In the genomic region with DNA sequence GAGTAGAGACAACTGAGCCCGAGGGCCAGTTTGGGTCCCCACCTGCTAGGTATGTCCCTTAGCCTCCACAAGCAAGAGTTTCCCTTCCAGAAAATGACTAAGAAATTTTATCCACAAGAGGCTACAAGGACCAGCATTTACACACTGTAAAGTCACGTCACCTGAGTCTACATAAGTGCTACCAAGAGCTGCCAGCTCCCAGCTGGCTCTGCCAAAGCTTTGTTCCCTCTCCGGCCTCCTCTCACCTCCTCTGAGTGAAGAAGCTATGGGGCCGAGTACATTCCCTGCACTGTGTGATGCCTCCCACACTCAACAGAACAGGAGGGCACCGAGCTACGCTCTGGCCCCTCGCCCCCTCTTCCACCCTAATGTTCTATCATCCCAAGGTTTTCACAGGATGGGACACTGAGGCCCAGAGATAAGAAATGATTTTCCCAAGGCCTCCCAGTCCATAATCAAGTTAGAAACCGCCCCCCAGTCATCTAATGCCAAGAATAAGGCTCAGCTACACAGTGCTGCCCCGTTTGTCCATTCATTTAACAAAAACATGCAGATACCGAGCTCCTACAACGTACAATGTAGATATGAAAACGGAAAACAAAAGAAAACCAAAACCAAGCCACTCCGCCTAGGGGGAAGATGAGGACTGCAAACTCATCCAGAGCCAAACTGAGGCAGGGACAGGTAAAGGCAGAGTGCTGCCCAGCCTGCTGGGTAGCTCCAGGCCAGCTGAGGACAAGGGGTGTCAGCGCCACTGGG, we compare ENCODE assay signal across 14 mouse cellular contexts. TPM values are rescaled to one million over a fixed set of nuclear protein-coding genes. Genes with fewer than 3 reads are reported as not detected.
A peak's percentile ranks its signal among the peaks of the same experiment; 100 is the strongest.
DNase-seq lines count a peak whose midpoint lies in the region; ATAC-seq and TF ChIP-seq lines count a peak whose summit lies in the region.
"Had no signal": no experiment of that assay in that cellular context is flagged by ENCODE, and none has a peak within 500 bp of the region (broad histone marks: within the 10 kb centered on the region; RNA-seq: fewer than 3 reads in every experiment).

No protein-coding gene starts in this region.

- DNase-seq in forebrain, postnatal 0 days: no peak
- no peak for DNase-seq in lung, postnatal 4 days
- no peak for DNase-seq in G1E (ENCODE audit: low spot score)
- DNase-seq in left cerebral cortex, adult 11 months (ENCODE audit: low spot score): no peak
- DNase-seq in cerebellum, postnatal 36 days: no peak
- DNase-seq: adrenal gland, postnatal 25 days; kidney, adult 2 months; lung, postnatal 10 days had no signal

- H3K9ac ChIP-seq in forebrain, embryonic 15.5 days (replicated peaks): no peak overlapping the region
- no peak overlapping the region for H3K9ac ChIP-seq in forebrain, postnatal 0 days
- H3K9ac ChIP-seq in lung, embryonic 16.5 days (ENCODE audit: low read length): no peak overlapping the region
- H3K9ac ChIP-seq in hindbrain, embryonic 12.5 days: no peak overlapping the region
- H3K9ac ChIP-seq: embryonic facial prominence, embryonic 15.5 days; limb, embryonic 15.5 days had no signal

- H3K36me3 ChIP-seq in forebrain, embryonic 15.5 days: no peaks in the 10 kb centered on the region
- 0 out of 2 replicates have a peak, but pooled peaks cover 3% of the 10 kb centered on the region for H3K36me3 ChIP-seq in forebrain, postnatal 0 days (ENCODE audit: insufficient read depth)
- H3K36me3 ChIP-seq in lung, embryonic 16.5 days (ENCODE audit: control insufficient read depth, insufficient read depth, low read length): no peaks in the 10 kb centered on the region
- peaks cover 8% of the 10 kb centered on the region for H3K36me3 ChIP-seq in G1E (replicated peaks)
- H3K36me3 ChIP-seq in hindbrain, embryonic 12.5 days: no peaks in the 10 kb centered on the region
- H3K36me3 ChIP-seq: embryonic facial prominence, embryonic 15.5 days; limb, embryonic 15.5 days had no signal

- no peak for TF ChIP-seq CTCF in forebrain, postnatal 0 days (IDR thresholded peaks at IDR 0.05; ENCODE audit: low read depth)
- no peak for TF ChIP-seq CTCF in G1E (IDR thresholded peaks at IDR 0.05; ENCODE audit: low read depth, low read length)

- H3K9me3 ChIP-seq in forebrain, embryonic 15.5 days: no peaks in the 10 kb centered on the region
- H3K9me3 ChIP-seq in forebrain, postnatal 0 days (ENCODE audit: low read length): no peaks in the 10 kb centered on the region
- no peaks in the 10 kb centered on the region for H3K9me3 ChIP-seq in lung, embryonic 16.5 days (ENCODE audit: control insufficient read depth, low read length)
- H3K9me3 ChIP-seq in G1E (replicated peaks): no peaks in the 10 kb centered on the region
- no peaks in the 10 kb centered on the region for H3K9me3 ChIP-seq in hindbrain, embryonic 12.5 days (replicated peaks)
- H3K9me3 ChIP-seq: embryonic facial prominence, embryonic 15.5 days; limb, embryonic 15.5 days had no signal

- H3K27ac ChIP-seq in forebrain, embryonic 15.5 days (replicated peaks): peak overlapping the region; percentile 29; the same call in 1 of the 2 replicates
- H3K27ac ChIP-seq in forebrain, postnatal 0 days (ENCODE audit: low read depth, low read length): no peak overlapping the region
- H3K27ac ChIP-seq in lung, embryonic 16.5 days (ENCODE audit: low read length): no peak overlapping the region
- peak overlapping the region; percentile 97 for H3K27ac ChIP-seq in hindbrain, embryonic 12.5 days
- H3K27ac ChIP-seq: embryonic facial prominence, embryonic 15.5 days; limb, embryonic 15.5 days had no signal

- no peak overlapping the region for H3K4me3 ChIP-seq in forebrain, embryonic 15.5 days
- no peak overlapping the region for H3K4me3 ChIP-seq in forebrain, postnatal 0 days (ENCODE audit: low read depth, low read length)
- no peak overlapping the region for H3K4me3 ChIP-seq in lung, embryonic 16.5 days (ENCODE audit: low read length)
- peak overlapping the region; percentile 48; the same call in 1 of the 2 replicates for H3K4me3 ChIP-seq in G1E (ENCODE audit: low read depth, low read length)
- H3K4me3 ChIP-seq in hindbrain, embryonic 12.5 days: no peak overlapping the region
- H3K4me3 ChIP-seq: embryonic facial prominence, embryonic 15.5 days; limb, embryonic 15.5 days had no signal

- H3K27me3 ChIP-seq in forebrain, embryonic 15.5 days: no peaks in the 10 kb centered on the region
- no peaks in the 10 kb centered on the region for H3K27me3 ChIP-seq in forebrain, postnatal 0 days (ENCODE audit: insufficient read depth, low read length)
- no peaks in the 10 kb centered on the region for H3K27me3 ChIP-seq in lung, embryonic 16.5 days (ENCODE audit: control insufficient read depth, insufficient read depth, low read depth, low read length)
- no peaks in the 10 kb centered on the region; the same call in 1 of the 2 replicates for H3K27me3 ChIP-seq in G1E (ENCODE audit: insufficient read depth, low read length)
- H3K27me3 ChIP-seq in hindbrain, embryonic 12.5 days: peaks cover 5% of the 10 kb centered on the region; the same call in 1 of the 2 replicates

- 77% methylated on average over 14 of the region's 14 CpGs for WGBS in forebrain, embryonic 15.5 days
- 82% methylated on average over 14 of the region's 14 CpGs for WGBS in forebrain, postnatal 0 days
- 68% methylated on average over 14 of the region's 14 CpGs for WGBS in lung, embryonic 16.5 days
- WGBS in hindbrain, embryonic 12.5 days: 77% methylated on average over 14 of the region's 14 CpGs

- H3K4me2 ChIP-seq in forebrain, embryonic 15.5 days (replicated peaks): no peak overlapping the region
- H3K4me2 ChIP-seq in forebrain, postnatal 0 days (ENCODE audit: low read depth): no peak overlapping the region
- H3K4me2 ChIP-seq in lung, embryonic 16.5 days (ENCODE audit: low read depth, low read length): no peak overlapping the region
- H3K4me2 ChIP-seq in hindbrain, embryonic 12.5 days (replicated peaks): no peak overlapping the region
- H3K4me2 ChIP-seq: embryonic facial prominence, embryonic 15.5 days; limb, embryonic 15.5 days had no signal

- peaks cover 42% of the 10 kb centered on the region for H3K4me1 ChIP-seq in forebrain, embryonic 15.5 days
- H3K4me1 ChIP-seq in forebrain, postnatal 0 days (ENCODE audit: insufficient read depth): peaks cover 16% of the 10 kb centered on the region
- peaks cover 30% of the 10 kb centered on the region for H3K4me1 ChIP-seq in lung, embryonic 16.5 days (replicated peaks; ENCODE audit: control insufficient read depth, insufficient read depth, low read length)
- peaks cover 74% of the 10 kb centered on the region for H3K4me1 ChIP-seq in G1E (ENCODE audit: insufficient read depth, low read depth, low read length)
- peaks cover 56% of the 10 kb centered on the region for H3K4me1 ChIP-seq in hindbrain, embryonic 12.5 days

- ATAC-seq in forebrain, embryonic 15.5 days (replicated peaks): no peak
- no peak for ATAC-seq in forebrain, postnatal 0 days
- peak; percentile 10; the same call in 1 of the 2 replicates for ATAC-seq in lung, embryonic 16.5 days (ENCODE audit: low read depth)
- ATAC-seq in G1E (ENCODE audit: extremely low read depth, insufficient number of reproducible peaks, low FRiP score, poor library complexity, severe bottlenecking): no peak
- ATAC-seq in hindbrain, embryonic 12.5 days (ENCODE audit: low FRiP score): no peak

RNA-seq across cellular contexts. Expression of a gene that starts 9.0 kb away (rescaled TPM):
- polyA plus RNA-seq in forebrain, embryonic 15.5 days (2015; fragmentation: Nextera tagmentation; extraction: Ambion mirVana): 5.2 and 6.4 TPM in 2 replicates
- total RNA-seq in forebrain, postnatal 0 days (2014; rRNA removed): 13.5 and 21.2 TPM in 2 replicates
- polyA plus RNA-seq in forebrain, postnatal 0 days (2015; fragmentation: Nextera tagmentation; extraction: Ambion mirVana): 4.7 and 6.8 TPM in 2 replicates
- 5.6 and 6.5 TPM in 2 replicates for polyA plus RNA-seq in lung, embryonic 16.5 days (2015; fragmentation: Nextera tagmentation; extraction: Ambion mirVana)
- total RNA-seq in G1E (2014; fragmentation: Nextera tagmentation) (3.3 and 6.8 TPM in 2 replicates), G1E (2017) (1.0 and 1.3 TPM in 2 replicates)
- 12.6 and 15.1 TPM in 2 replicates for polyA plus RNA-seq in G1E (2012)
- polyA plus RNA-seq in hindbrain, embryonic 12.5 days (2016; fragmentation: Nextera tagmentation; extraction: Ambion mirVana): 14.6 and 17.4 TPM in 2 replicates
- total RNA-seq: monocyte, adult 5-6 weeks had no signal

RNA-seq across cellular contexts. Expression of a gene that starts 22.2 kb away (rescaled TPM):
- polyA plus RNA-seq in forebrain, embryonic 15.5 days (2015; fragmentation: Nextera tagmentation; extraction: Ambion mirVana): 7.4 TPM in 2 replicates
- total RNA-seq in forebrain, postnatal 0 days (2014; rRNA removed): 6.1 and 8.3 TPM in 2 replicates
- 6.3 and 6.8 TPM in 2 replicates for polyA plus RNA-seq in forebrain, postnatal 0 days (2015; fragmentation: Nextera tagmentation; extraction: Ambion mirVana)
- polyA plus RNA-seq in lung, embryonic 16.5 days (2015; fragmentation: Nextera tagmentation; extraction: Ambion mirVana): 18.9 and 19.8 TPM in 2 replicates
- total RNA-seq in G1E (2014; fragmentation: Nextera tagmentation): 0.23 and 0.58 TPM in 2 replicates
- total RNA-seq in G1E (2017): 0.17 and 0.22 TPM in 2 replicates
- polyA plus RNA-seq in G1E (2012): 0.07 and 0.09 TPM in 2 replicates
- 8.8 and 9.0 TPM in 2 replicates for polyA plus RNA-seq in hindbrain, embryonic 12.5 days (2016; fragmentation: Nextera tagmentation; extraction: Ambion mirVana)
- total RNA-seq: monocyte, adult 5-6 weeks had no signal

RNA-seq across cellular contexts. Expression of a gene that starts 49.6 kb away (rescaled TPM):
- polyA plus RNA-seq in forebrain, embryonic 15.5 days (2015; fragmentation: Nextera tagmentation; extraction: Ambion mirVana): 0.64 and 0.93 TPM in 2 replicates
- 8.0 and 9.5 TPM in 2 replicates for total RNA-seq in forebrain, postnatal 0 days (2014; rRNA removed)
- 3.4 and 5.1 TPM in 2 replicates for polyA plus RNA-seq in forebrain, postnatal 0 days (2015; fragmentation: Nextera tagmentation; extraction: Ambion mirVana)
- polyA plus RNA-seq in lung, embryonic 16.5 days (2015; fragmentation: Nextera tagmentation; extraction: Ambion mirVana): 0.46 and 0.49 TPM in 2 replicates
- total RNA-seq in G1E (2014; fragmentation: Nextera tagmentation): not detected in 2 replicates
- total RNA-seq in G1E (2017): 0.06 and 0.11 TPM in 2 replicates
- 0.15 TPM in 2 replicates for polyA plus RNA-seq in G1E (2012)
- polyA plus RNA-seq in hindbrain, embryonic 12.5 days (2016; fragmentation: Nextera tagmentation; extraction: Ambion mirVana): 0.35 and 0.46 TPM in 2 replicates
- total RNA-seq: monocyte, adult 5-6 weeks had no signal

RNA-seq across cellular contexts. Expression of a gene that starts 51.1 kb away (rescaled TPM):
- 47.9 and 48.7 TPM in 2 replicates for polyA plus RNA-seq in forebrain, embryonic 15.5 days (2015; fragmentation: Nextera tagmentation; extraction: Ambion mirVana)
- total RNA-seq in forebrain, postnatal 0 days (2014; rRNA removed): 58.2 and 64.1 TPM in 2 replicates
- 38.7 and 44.6 TPM in 2 replicates for polyA plus RNA-seq in forebrain, postnatal 0 days (2015; fragmentation: Nextera tagmentation; extraction: Ambion mirVana)
- polyA plus RNA-seq in lung, embryonic 16.5 days (2015; fragmentation: Nextera tagmentation; extraction: Ambion mirVana): 48.0 and 51.4 TPM in 2 replicates
- total RNA-seq in G1E (2014; fragmentation: Nextera tagmentation) (13.5 and 17.7 TPM in 2 replicates), G1E (2017) (15.4 and 20.4 TPM in 2 replicates)
- polyA plus RNA-seq in G1E (2012): 43.6 and 44.0 TPM in 2 replicates
- 38.7 and 43.5 TPM in 2 replicates for polyA plus RNA-seq in hindbrain, embryonic 12.5 days (2016; fragmentation: Nextera tagmentation; extraction: Ambion mirVana)

Comparison
In these comparisons a context has a peak if more than half of its experiments do, and no peak if none do; other contexts are left out.
1. H3K27ac ChIP-seq: peak in forebrain, embryonic 15.5 days (single experiment) and hindbrain, embryonic 12.5 days (single experiment); none in forebrain, postnatal 0 days (single experiment) and lung, embryonic 16.5 days (single experiment).